Mouse (Mus musculus) kidney, embryonic 16.5 days (tissue): ENCODE results near the gene Slc22a18. TPM values are rescaled to one million over a fixed set of nuclear protein-coding genes. Genes with fewer than 3 reads are reported as not detected.

Source experiments
- ATAC-seq: fragments of 200-750 bp; cut with Nextera tagmentation; 2 replicates; pipeline ENCODE4 v1.8.0; 2017; ENCODE audit warnings: moderate TSS enrichment; ENCODE audit not compliant: low FRiP score, low TSS enrichment
- H3K27ac ChIP-seq: fragments of 300-500 bp; sonication (generic); 2 replicates; pipeline ENCODE4 v1.5.1; 2014; ENCODE audit warnings: low read length
- H3K27me3 ChIP-seq: fragments of 300-500 bp; sonication (generic); 2 replicates; pipeline ENCODE4 v1.6.1; 2014; ENCODE audit warnings: low read length, control low read depth, mixed read lengths; ENCODE audit not compliant: insufficient read depth
- H3K36me3 ChIP-seq: fragments of 300-500 bp; sonication (generic); 2 replicates; pipeline ENCODE4 v1.6.1; 2014; ENCODE audit warnings: low read length, control low read depth, mixed read lengths; ENCODE audit not compliant: insufficient read depth
- H3K4me1 ChIP-seq: fragments of 300-500 bp; sonication (generic); 2 replicates; pipeline ENCODE4 v1.6.1; 2014; ENCODE audit warnings: low read length, control low read depth, mixed read lengths; ENCODE audit not compliant: insufficient read depth
- H3K4me2 ChIP-seq: fragments of 300-500 bp; sonication (generic); replicated peaks from 2 replicates; pipeline ENCODE4 v1.6.1; 2014; ENCODE audit warnings: low read depth, low read length
- H3K4me3 ChIP-seq: fragments of 300-500 bp; sonication (generic); 2 replicates; pipeline ENCODE4 v1.5.1; 2014; ENCODE audit warnings: mild to moderate bottlenecking, low read length
- H3K9ac ChIP-seq: fragments of 300-500 bp; sonication (generic); replicated peaks from 2 replicates; pipeline ENCODE4 v1.6.1; 2014; ENCODE audit warnings: low read length
- H3K9me3 ChIP-seq: fragments of 300-500 bp; sonication (generic); 2 replicates; pipeline ENCODE4 v1.6.1; 2016; ENCODE audit warnings: low read length, control low read depth
- WGBS: fragments of 180-500 bp; shearing (Covaris S2); extraction: QIAGEN DNeasy Blood & Tissue Kit; methylation state at CpG from one replicate; pipeline ENCODE4 v1.1.7; 2014; 5-methylcytosine and 5-hydroxymethylcytosine counted together
- polyA plus RNA-seq: library from polyadenylated mRNA; unstranded; fragments of >200 nt; fragmentation: Nextera tagmentation; extraction: Ambion mirVana; gene quantifications from 2 replicates; pipeline ENCODE4 v1.2.1, GENCODE M21; 2015

Slc22a18 gene
- polyA plus RNA-seq, 1 experiment from 2014 or later, result 8.3 TPM

GRCm38 (mm10) chr7:143500912-143501311 is 27.4 kb downstream of the Slc22a18 start:
- no peak overlapping the region for H3K27ac ChIP-seq
- ATAC-seq, result peak; percentile 24; the same call in 1 of the 2 replicates
- H3K4me3 ChIP-seq, result no peak overlapping the region
- H3K27me3 ChIP-seq, result peaks cover 40% of the 10 kb centered on the region
- no peaks in the 10 kb centered on the region for H3K36me3 ChIP-seq
- no peak overlapping the region for H3K9ac ChIP-seq
- H3K4me1 ChIP-seq, result peaks cover 20% of the 10 kb centered on the region
- 26% methylated on average over 2 of the region's 2 CpGs for WGBS
- no peak overlapping the region for H3K4me2 ChIP-seq
- no peaks in the 10 kb centered on the region for H3K9me3 ChIP-seq

GRCm38 (mm10) chr7:143501643-143502417 is 28.3 kb downstream of the Slc22a18 start:
- peak overlapping the region; percentile 57 for H3K9ac ChIP-seq
- peaks cover 20% of the 10 kb centered on the region for H3K4me1 ChIP-seq
- H3K27me3 ChIP-seq, result peaks cover 40% of the 10 kb centered on the region
- no peak; the same call in 1 of the 2 replicates for ATAC-seq
- H3K36me3 ChIP-seq, result no peaks in the 10 kb centered on the region
- no peak overlapping the region for H3K27ac ChIP-seq
- H3K9me3 ChIP-seq, result no peaks in the 10 kb centered on the region
- peak overlapping the region; percentile 49 for H3K4me3 ChIP-seq
- peak overlapping the region; percentile 82 for H3K4me2 ChIP-seq
- 3% methylated on average over 55 of the region's 55 CpGs for WGBS

GRCm38 (mm10) chr7:143502418-143503200 is 29.1 kb downstream of the Slc22a18 start, which contains the start of gene Phlda2:
Phlda2 (minus strand) TSS chr7:143503150.
- Histone ChIP-seq H3K9me3 (no peaks in the 10 kb centered on the region), H3K4me2 (peak within 1 kb of the TSS; percentile 82), H3K27ac (no peak within 1 kb of the TSS), H3K9ac (peak within 1 kb of the TSS; percentile 57), H3K4me1 (peaks cover 20% of the 10 kb centered on the region), H3K4me3 (peak within 1 kb of the TSS; percentile 49), H3K36me3 (no peaks in the 10 kb centered on the region), H3K27me3 (peaks cover 40% of the 10 kb centered on the region)
- peak; percentile 50 for ATAC-seq
- 2% methylated on average over 50 of the region's 51 CpGs for WGBS

GRCm38 (mm10) chr7:143503926-143504325 is 30.4 kb downstream of the Slc22a18 start:
- H3K9ac ChIP-seq, result no peak overlapping the region
- no peak overlapping the region for H3K4me2 ChIP-seq
- no peaks in the 10 kb centered on the region for H3K9me3 ChIP-seq
- WGBS, result 64% methylated on average over 6 of the region's 6 CpGs
- H3K4me3 ChIP-seq, result no peak overlapping the region
- H3K27me3 ChIP-seq, result peaks cover 40% of the 10 kb centered on the region
- H3K27ac ChIP-seq, result no peak overlapping the region
- H3K36me3 ChIP-seq, result no peaks in the 10 kb centered on the region
- H3K4me1 ChIP-seq, result peaks cover 20% of the 10 kb centered on the region
- no peak for ATAC-seq

- no peak for ATAC-seq
- Histone ChIP-seq H3K27me3 (peaks cover 36% of the 10 kb centered on the region), H3K4me3 (no peak overlapping the region), H3K4me1 (peaks cover 20% of the 10 kb centered on the region), H3K27ac (no peak overlapping the region), H3K4me2 (no peak overlapping the region), H3K9me3 (no peaks in the 10 kb centered on the region), H3K9ac (no peak overlapping the region), H3K36me3 (no peaks in the 10 kb centered on the region; the same call in 1 of the 2 replicates)
- WGBS, result 87% methylated on average over 2 of the region's 2 CpGs
Measured at GRCm38 (mm10) chr7:143505411-143505810, 31.9 kb downstream of the Slc22a18 start.

GRCm38 (mm10) chr7:143505823-143506222 is 32.3 kb downstream of the Slc22a18 start:
- 35% methylated on average over 11 of the region's 11 CpGs for WGBS
- no peak overlapping the region for H3K4me3 ChIP-seq
- H3K4me1 ChIP-seq, result peaks cover 20% of the 10 kb centered on the region
- no peak for ATAC-seq
- H3K36me3 ChIP-seq, result no peaks in the 10 kb centered on the region; the same call in 1 of the 2 replicates
- H3K9me3 ChIP-seq, result no peaks in the 10 kb centered on the region
- no peak overlapping the region for H3K27ac ChIP-seq
- peaks cover 32% of the 10 kb centered on the region for H3K27me3 ChIP-seq
- no peak overlapping the region for H3K9ac ChIP-seq
- H3K4me2 ChIP-seq, result no peak overlapping the region

GRCm38 (mm10) chr7:143506271-143506670 is 32.7 kb downstream of the Slc22a18 start:
- Histone ChIP-seq H3K36me3 (no peaks in the 10 kb centered on the region; the same call in 1 of the 2 replicates), H3K4me3 (no peak overlapping the region), H3K27me3 (peaks cover 28% of the 10 kb centered on the region), H3K4me2 (no peak overlapping the region), H3K9me3 (no peaks in the 10 kb centered on the region), H3K4me1 (peaks cover 19% of the 10 kb centered on the region), H3K27ac (no peak overlapping the region), H3K9ac (no peak overlapping the region)
- no peak for ATAC-seq
- WGBS, result 66% methylated on average over 7 of the region's 7 CpGs

GRCm38 (mm10) chr7:143506675-143507074 is 33.1 kb downstream of the Slc22a18 start:
- H3K9ac ChIP-seq, result no peak overlapping the region
- H3K9me3 ChIP-seq, result no peaks in the 10 kb centered on the region
- no peak overlapping the region for H3K4me2 ChIP-seq
- no peak overlapping the region for H3K27ac ChIP-seq
- H3K4me1 ChIP-seq, result peaks cover 15% of the 10 kb centered on the region
- WGBS, result 34% methylated on average over 7 of the region's 7 CpGs
- no peak for ATAC-seq
- H3K27me3 ChIP-seq, result peaks cover 24% of the 10 kb centered on the region
- H3K4me3 ChIP-seq, result no peak overlapping the region
- H3K36me3 ChIP-seq, result no peaks in the 10 kb centered on the region; the same call in 1 of the 2 replicates

GRCm38 (mm10) chr7:143509566-143509965 is 36.0 kb downstream of the Slc22a18 start:
- H3K4me3 ChIP-seq, result no peak overlapping the region
- peaks cover 13% of the 10 kb centered on the region for H3K36me3 ChIP-seq
- ATAC-seq, result no peak
- H3K4me2 ChIP-seq, result no peak overlapping the region
- no peak overlapping the region for H3K9ac ChIP-seq
- H3K4me1 ChIP-seq, result no peaks in the 10 kb centered on the region
- 74% methylated on average over 1 of the region's 1 CpGs for WGBS
- no peak overlapping the region for H3K27ac ChIP-seq
- H3K27me3 ChIP-seq, result no peaks in the 10 kb centered on the region
- H3K9me3 ChIP-seq, result no peaks in the 10 kb centered on the region
